8 mouse cellular contexts compared by ENCODE assay signal in genomic region chr5:144258131-144258611, GRCm38 (mm10). TPM values are rescaled to one million over a fixed set of nuclear protein-coding genes. Genes with fewer than 3 reads are reported as not detected.
DNase-seq lines count a peak whose midpoint lies in the region; ATAC-seq and TF ChIP-seq lines count a peak whose summit lies in the region.

No protein-coding gene starts in this region.

- peak overlapping the region; percentile 41 for H3K4me3 ChIP-seq in layer of hippocampus, adult 2 months
- peak overlapping the region; percentile 18; the same call in 1 of the 2 replicates for H3K4me3 ChIP-seq in embryonic facial prominence, embryonic 15.5 days (replicated peaks)
- H3K4me3 ChIP-seq in heart, embryonic 15.5 days, result peak overlapping the region; percentile 86
- peak overlapping the region; percentile 94 for H3K4me3 ChIP-seq in kidney, postnatal 0 days (replicated peaks; ENCODE audit: low read depth, low read length)
- H3K4me3 ChIP-seq in macrophage (ENCODE audit: inconsistent target), result peak overlapping the region; percentile 62; the same call in 1 of the 2 replicates

- 18% methylated on average over 14 of the region's 14 CpGs for WGBS in embryonic facial prominence, embryonic 15.5 days
- 14% methylated on average over 14 of the region's 14 CpGs for WGBS in heart, embryonic 15.5 days
- 12% methylated on average over 14 of the region's 14 CpGs for WGBS in kidney, postnatal 0 days
- WGBS in macrophage (ENCODE audit: missing documents), result 88% methylated on average over 12 of the region's 14 CpGs

- no peak for DNase-seq in layer of hippocampus, adult 2 months (ENCODE audit: low spot score in 2 of 2)
- no peak for DNase-seq in layer of hippocampus, postnatal 36 days
- DNase-seq in kidney, postnatal 0 days (ENCODE audit: low spot score), result peak; percentile 40
- DNase-seq in layer of hippocampus, adult 8-10 months (ENCODE audit: low spot score in 2 of 2), result no peak
- no peak for DNase-seq in spleen, postnatal 36 days (ENCODE audit: low spot score in 2 of 2)

- peak overlapping the region; percentile 53; the same call in 1 of the 2 replicates for H3K27ac ChIP-seq in layer of hippocampus, adult 2 months
- no peak overlapping the region for H3K27ac ChIP-seq in embryonic facial prominence, embryonic 15.5 days (replicated peaks)
- H3K27ac ChIP-seq in heart, embryonic 15.5 days, result peak overlapping the region; percentile 98
- peak overlapping the region; percentile 99 for H3K27ac ChIP-seq in kidney, postnatal 0 days
- peak overlapping the region; percentile 92 for H3K27ac ChIP-seq in macrophage

- no peak for TF ChIP-seq CTCF in layer of hippocampus, adult 2 months (conservative IDR thresholded peaks at IDR 0.05)
- TF ChIP-seq CTCF in kidney, postnatal 0 days (IDR thresholded peaks at IDR 0.05; ENCODE audit: low read depth), result no peak

- H3K4me2 ChIP-seq in embryonic facial prominence, embryonic 15.5 days (replicated peaks), result peak overlapping the region; percentile 69
- peak overlapping the region; percentile 84 for H3K4me2 ChIP-seq in heart, embryonic 15.5 days
- H3K4me2 ChIP-seq in kidney, postnatal 0 days (ENCODE audit: low read length), result peak overlapping the region; percentile 66

- H3K27me3 ChIP-seq in embryonic facial prominence, embryonic 15.5 days, result no peaks in the 10 kb centered on the region
- no peaks in the 10 kb centered on the region for H3K27me3 ChIP-seq in heart, embryonic 15.5 days
- H3K27me3 ChIP-seq in kidney, postnatal 0 days (ENCODE audit: insufficient read depth, low read length), result no peaks in the 10 kb centered on the region

- no peak for ATAC-seq in embryonic facial prominence, embryonic 15.5 days (ENCODE audit: insufficient number of reproducible peaks, low FRiP score, low TSS enrichment, low read depth)
- ATAC-seq in heart, embryonic 15.5 days (replicated peaks; ENCODE audit: insufficient number of reproducible peaks, insufficient read depth, low FRiP score, low read depth), result peak; percentile 47
- no peak for ATAC-seq in kidney, postnatal 0 days (replicated peaks; ENCODE audit: low FRiP score, low read depth)

- H3K9me3 ChIP-seq in embryonic facial prominence, embryonic 15.5 days (replicated peaks), result no peaks in the 10 kb centered on the region
- H3K9me3 ChIP-seq in heart, embryonic 15.5 days (replicated peaks), result no peaks in the 10 kb centered on the region
- no peaks in the 10 kb centered on the region for H3K9me3 ChIP-seq in kidney, postnatal 0 days (replicated peaks; ENCODE audit: low read length)

- H3K4me1 ChIP-seq in embryonic facial prominence, embryonic 15.5 days, result peaks cover 64% of the 10 kb centered on the region
- H3K4me1 ChIP-seq in heart, embryonic 15.5 days (replicated peaks), result peaks cover 71% of the 10 kb centered on the region
- peaks cover 41% of the 10 kb centered on the region for H3K4me1 ChIP-seq in kidney, postnatal 0 days (replicated peaks; ENCODE audit: insufficient read depth, low read length)

- no peak overlapping the region for H3K9ac ChIP-seq in embryonic facial prominence, embryonic 15.5 days
- H3K9ac ChIP-seq in heart, embryonic 15.5 days, result peak overlapping the region; percentile 96
- peak overlapping the region; percentile 98 for H3K9ac ChIP-seq in kidney, postnatal 0 days (ENCODE audit: low read depth, low read length)

- peaks cover 88% of the 10 kb centered on the region for H3K79me2 ChIP-seq in macrophage (ENCODE audit: inconsistent target)

- H3K36me3 ChIP-seq in embryonic facial prominence, embryonic 15.5 days, result peaks cover 10% of the 10 kb centered on the region; the same call in 1 of the 2 replicates
- no peaks in the 10 kb centered on the region for H3K36me3 ChIP-seq in heart, embryonic 15.5 days
- 0 out of 2 replicates have a peak, but pooled peaks cover 10% of the 10 kb centered on the region for H3K36me3 ChIP-seq in kidney, postnatal 0 days (ENCODE audit: insufficient read depth, low read length)
- peaks cover 51% of the 10 kb centered on the region for H3K36me3 ChIP-seq in macrophage (ENCODE audit: inconsistent target)

RNA-seq across cellular contexts. Expression of gene Bri3, which starts 13.9 kb away (rescaled TPM):
- 10 to 100 TPM; 64.7 to 65.3 TPM for total RNA-seq in layer of hippocampus, adult 2 months (2021)
- 10 to 100 TPM; 61.9 to 63.7 TPM for total RNA-seq in layer of hippocampus, postnatal 36 days (2021)
- 112 and 118 TPM in 2 replicates for polyA plus RNA-seq in embryonic facial prominence, embryonic 15.5 days (2015; fragmentation: Nextera tagmentation; extraction: Ambion mirVana)
- polyA plus RNA-seq in heart, embryonic 15.5 days (2015; fragmentation: Nextera tagmentation; extraction: Ambion mirVana), result 153 and 183 TPM in 2 replicates
- 205 and 224 TPM in 2 replicates for polyA plus RNA-seq in kidney, postnatal 0 days (2015; fragmentation: Nextera tagmentation; extraction: Ambion mirVana)
- 100 to 1,000 TPM in 22 of 26 experiments, 10 to 100 TPM in 4; 58.8 to 230 (median 146) TPM for total RNA-seq in macrophage (2018; cell fraction: chromatin; rRNA removed)
- total RNA-seq in macrophage (2018; cell fraction: cytosol; rRNA removed), result 100 to 1,000 TPM; 542 to 899 (median 688) TPM
- 100 to 1,000 TPM; 108 to 411 (median 269) TPM for total RNA-seq in macrophage (2018; cell fraction: nucleus; rRNA removed)
- polyA plus RNA-seq in macrophage (2018), result 238 to 490 TPM (median 271 TPM) in 3 replicates
- total RNA-seq in layer of hippocampus, adult 8-10 months (2022), result 10 to 100 TPM; 55.7 to 78.1 (median 67.5) TPM

RNA-seq across cellular contexts. Expression of gene Tecpr1, which starts 34.8 kb away (rescaled TPM):
- 100 to 1,000 TPM; 107 to 115 TPM for total RNA-seq in layer of hippocampus, adult 2 months (2021)
- 100 to 1,000 TPM; 106 TPM for total RNA-seq in layer of hippocampus, postnatal 36 days (2021)
- 25.9 and 26.1 TPM in 2 replicates for polyA plus RNA-seq in embryonic facial prominence, embryonic 15.5 days (2015; fragmentation: Nextera tagmentation; extraction: Ambion mirVana)
- polyA plus RNA-seq in heart, embryonic 15.5 days (2015; fragmentation: Nextera tagmentation; extraction: Ambion mirVana), result 13.9 and 19.5 TPM in 2 replicates
- 15.3 and 17.4 TPM in 2 replicates for polyA plus RNA-seq in kidney, postnatal 0 days (2015; fragmentation: Nextera tagmentation; extraction: Ambion mirVana)
- total RNA-seq in macrophage (2018; cell fraction: chromatin; rRNA removed), result 1,000 to 10,000 TPM in 9 of 26 experiments, 100 to 1,000 TPM in 17; 169 to 1,925 (median 703) TPM
- 100 to 1,000 TPM in 18 of 26 experiments, 10 to 100 TPM in 8; 66.8 to 322 (median 143) TPM for total RNA-seq in macrophage (2018; cell fraction: cytosol; rRNA removed)
- 1,000 to 10,000 TPM in 5 of 26 experiments, 100 to 1,000 TPM in 21; 163 to 1,406 (median 471) TPM for total RNA-seq in macrophage (2018; cell fraction: nucleus; rRNA removed)
- polyA plus RNA-seq in macrophage (2018), result 61.4 to 244 TPM (median 121 TPM) in 3 replicates
- 100 to 1,000 TPM; 103 to 120 (median 109) TPM for total RNA-seq in layer of hippocampus, adult 8-10 months (2022)

Comparison
In these comparisons a context has a peak if more than half of its experiments do, and no peak if none do; other contexts are left out.
1. H3K4me3 ChIP-seq: peak in every context shown above with its lines; median percentile 94 in kidney, postnatal 0 days; 86 in heart, embryonic 15.5 days; 62 in macrophage; 41 in layer of hippocampus, adult 2 months; 18 in embryonic facial prominence, embryonic 15.5 days.